Mouse (Mus musculus): ENCODE measurements at regions not wholly inside any gene's neighbourhood (a gene's known extent, or its start where the extent isn't known, plus 50 kb on each side); places are given as distances from the start of the nearest gene placed in this dataset.

GRCm38 (mm10) chr2:59406976-59407375, 77.5 kb upstream of the Dapl1 start:
- no peak for DNase-seq (ENCODE audit: low spot score in 2 of 2)

GRCm38 (mm10) chr2:59407512-59407988, 76.9 kb upstream of the Dapl1 start:
- peak in 1 of 2 experiments; percentile 27 for DNase-seq (ENCODE audit: low spot score in 2 of 2)

- DNase-seq (ENCODE audit: low spot score in 2 of 2), result no peak
Measured at GRCm38 (mm10) chr2:59408040-59408587, 76.3 kb upstream of the Dapl1 start.

DNA sequence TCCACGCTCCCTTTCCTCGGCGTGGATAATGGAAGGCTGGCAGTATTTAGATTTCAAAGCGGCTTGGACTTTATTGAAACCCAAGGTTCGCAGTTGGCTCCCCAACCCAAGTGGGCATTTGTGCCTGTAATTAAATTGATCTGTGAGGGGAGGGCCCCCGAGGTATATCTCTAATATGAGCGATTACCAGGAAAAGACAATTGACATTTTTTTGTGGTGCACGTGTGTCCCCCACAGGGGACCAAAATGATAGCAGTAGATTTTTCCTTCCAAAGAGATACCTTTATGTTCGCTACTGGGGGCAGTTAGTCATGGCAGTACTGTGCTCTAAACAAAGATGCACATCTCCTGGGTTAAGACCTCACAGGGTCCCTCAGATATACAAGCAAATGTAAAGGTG, 69.8 kb upstream of the Dapl1 start:
- no peak for DNase-seq (ENCODE audit: low spot score in 2 of 2)

DNA sequence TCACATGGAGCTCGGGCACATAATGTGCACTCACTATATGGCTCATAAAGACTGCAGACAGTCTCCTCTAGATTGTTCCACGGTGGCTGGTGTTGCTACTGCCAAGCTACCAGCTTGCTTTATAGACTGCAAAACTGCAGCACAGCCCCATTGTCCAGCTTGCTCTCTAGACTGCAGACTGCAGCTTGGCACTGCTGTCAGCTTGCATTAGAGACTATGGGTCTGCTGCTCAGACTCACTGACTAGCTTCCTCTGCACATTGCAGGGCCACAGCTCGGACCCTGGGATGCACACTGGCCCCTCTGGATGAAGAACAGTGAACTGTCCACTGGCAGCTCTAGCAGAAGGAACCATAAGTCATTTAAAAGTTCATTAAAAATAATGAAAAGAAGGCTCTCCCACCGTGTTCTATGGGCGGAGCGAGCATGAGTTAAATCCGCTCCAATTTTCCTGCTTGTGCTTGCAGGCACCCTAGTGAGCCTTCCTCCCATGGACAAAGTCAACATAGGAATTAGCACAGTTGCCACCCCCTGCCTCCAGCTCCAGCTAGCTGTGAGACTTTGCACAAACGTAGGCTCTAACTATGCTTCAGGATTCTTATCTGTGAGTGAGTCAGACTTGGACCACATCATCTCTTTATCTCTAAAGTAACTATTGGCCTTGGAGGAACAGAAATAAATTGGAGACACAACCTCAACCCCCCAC, 67.8 kb upstream of the Dapl1 start:
- no peak for DNase-seq (ENCODE audit: low spot score in 2 of 2)

- no peak for DNase-seq (ENCODE audit: low spot score in 2 of 2)
Measured at GRCm38 (mm10) chr2:59417384-59417955, 67.0 kb upstream of the Dapl1 start.

GRCm38 (mm10) chr2:59420496-59420895, 64.0 kb upstream of the Dapl1 start:
- no peak for DNase-seq (ENCODE audit: low spot score in 2 of 2)

GRCm38 (mm10) chr2:59422291-59423242, 61.9 kb upstream of the Dapl1 start:
- DNase-seq (ENCODE audit: low spot score in 2 of 2), result no peak

- no peak for DNase-seq (ENCODE audit: low spot score in 2 of 2)
Measured at GRCm38 (mm10) chr2:59424205-59424604, 60.2 kb upstream of the Dapl1 start.

DNA sequence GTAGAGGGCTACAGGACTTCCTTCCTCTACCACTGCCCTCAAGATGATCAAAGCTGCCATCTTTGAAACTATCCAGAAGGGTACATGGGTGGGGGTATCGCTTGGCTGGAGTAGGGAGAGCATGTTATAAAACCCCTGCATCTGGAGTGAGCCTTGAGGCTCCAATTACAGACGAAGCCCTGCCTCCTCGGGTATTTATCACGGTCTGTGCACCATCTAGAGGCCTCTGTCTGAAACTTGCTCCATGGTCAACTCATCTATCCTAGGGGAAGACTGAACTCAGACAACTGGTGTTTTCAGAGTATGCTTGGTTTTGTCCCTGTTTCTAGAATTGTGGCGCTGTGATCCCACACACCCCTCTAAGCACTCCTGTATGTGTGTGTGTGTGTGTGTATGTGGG, 59.7 kb upstream of the Dapl1 start:
- peak in 1 of 2 experiments; percentile 31 for DNase-seq (ENCODE audit: low spot score in 2 of 2)

- DNase-seq (ENCODE audit: low spot score in 2 of 2), result no peak
Measured at GRCm38 (mm10) chr2:59425876-59426275, 58.6 kb upstream of the Dapl1 start.

DNA sequence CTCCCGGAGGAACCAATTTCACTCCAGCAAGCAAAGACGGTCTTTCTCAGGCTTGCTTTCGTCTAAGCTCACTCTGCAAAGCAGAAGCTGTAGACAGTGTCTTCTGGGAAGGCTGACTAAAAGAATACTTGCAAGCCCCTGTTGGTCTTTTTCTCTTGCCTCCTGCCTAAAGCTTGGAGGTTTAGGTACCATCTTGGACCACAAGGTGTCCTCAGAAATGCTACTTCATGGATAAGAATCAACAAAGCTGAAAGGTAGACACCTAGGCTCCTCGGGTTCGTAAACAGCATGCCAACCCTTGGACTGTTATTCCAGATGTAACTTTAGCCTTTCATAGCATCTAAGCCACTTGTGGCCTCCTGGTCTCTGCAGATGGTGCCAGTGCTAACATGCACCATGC, 53.0 kb upstream of the Dapl1 start:
- no peak for DNase-seq (ENCODE audit: low spot score in 2 of 2)

GRCm38 (mm10) chr2:59431867-59432266, 52.6 kb upstream of the Dapl1 start:
- DNase-seq (ENCODE audit: low spot score in 2 of 2), result no peak
